Mouse (Mus musculus): Measurements from ENCODE around the gene Cd4.

DNA sequence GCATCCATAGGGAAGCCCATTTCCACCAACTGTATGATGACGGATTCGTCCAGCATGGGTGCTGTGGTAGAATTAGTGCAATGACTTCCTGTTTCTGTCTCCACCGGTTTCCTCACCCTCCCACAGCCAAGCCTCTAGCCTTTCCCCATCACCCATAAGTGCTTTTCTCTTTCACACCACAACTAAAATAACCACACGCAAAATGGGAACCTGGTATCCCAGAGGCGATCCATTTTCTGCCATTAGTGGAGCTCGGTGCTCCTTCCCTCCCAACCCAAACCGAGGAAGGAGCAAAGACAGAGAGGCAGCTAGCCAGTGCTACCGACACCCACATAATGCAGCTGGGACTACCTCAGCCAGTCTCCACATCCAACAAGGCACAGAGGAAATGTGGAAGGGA lies 70.0 kb downstream of the Cd4 start:
- TF ChIP-seq CTCF (IDR thresholded peaks at IDR 0.05; ENCODE audit: control insufficient read depth, insufficient read depth, insufficient read length) (no peak), MAX (IDR thresholded peaks at IDR 0.05) (no peak)
